Mouse (Mus musculus) frontal cortex, postnatal 36 days (tissue): ENCODE results near the gene Mettl26.

Experiments
- DNase-seq, 2 experiments: peaks; one replicate each; pipeline ENCODE4 v3.0.0; 2022; ENCODE audit warnings: low spot score in 2 of 2

Mettl26 gene

GRCm38 (mm10) chr17:25883824-25884223 lies 8.9 kb downstream of the Mettl26 start:
- DNase-seq: no peak

DNA sequence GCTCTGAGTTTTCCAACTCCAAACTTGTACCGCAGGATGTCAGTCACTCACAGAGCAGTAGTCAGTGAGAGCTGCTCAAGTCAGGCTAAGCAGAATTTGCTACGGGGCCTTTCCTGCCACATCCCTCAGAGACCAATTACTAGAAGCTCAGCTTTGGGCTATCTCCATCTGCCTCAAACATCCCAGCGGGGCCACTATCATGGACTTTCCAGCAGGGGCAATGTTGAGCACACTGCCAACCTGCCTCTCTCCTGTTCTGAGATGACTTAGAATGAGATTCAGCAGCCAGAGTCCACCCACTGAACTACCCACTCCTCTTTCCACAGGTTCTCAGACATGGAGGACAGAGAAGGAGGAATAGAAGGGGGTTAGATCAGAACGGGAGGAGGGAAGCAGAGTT lies 10.8 kb downstream of the Mettl26 start:
- no peak for DNase-seq

DNA sequence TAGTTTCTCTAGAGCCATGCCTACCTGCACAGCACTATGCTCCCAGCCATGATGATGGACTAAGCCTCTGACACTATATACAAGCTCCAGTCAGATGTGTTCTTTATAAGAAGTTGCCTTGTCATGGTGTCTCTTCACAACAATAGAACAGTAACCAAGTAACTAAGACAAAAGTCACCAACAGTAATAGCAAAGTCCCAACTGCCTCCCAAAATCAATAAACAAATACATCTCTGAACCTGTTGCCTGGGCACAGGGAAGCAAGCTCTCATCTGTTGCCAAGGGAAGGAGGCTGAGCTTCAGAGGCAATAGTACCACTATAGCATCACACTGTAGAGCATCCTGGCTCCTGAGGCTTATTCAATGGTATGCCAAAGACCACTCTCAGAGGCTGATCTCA lies 11.9 kb downstream of the Mettl26 start:
- no peak for DNase-seq

GRCm38 (mm10) chr17:25887467-25887866 lies 12.6 kb downstream of the Mettl26 start:
- no peak for DNase-seq

DNA sequence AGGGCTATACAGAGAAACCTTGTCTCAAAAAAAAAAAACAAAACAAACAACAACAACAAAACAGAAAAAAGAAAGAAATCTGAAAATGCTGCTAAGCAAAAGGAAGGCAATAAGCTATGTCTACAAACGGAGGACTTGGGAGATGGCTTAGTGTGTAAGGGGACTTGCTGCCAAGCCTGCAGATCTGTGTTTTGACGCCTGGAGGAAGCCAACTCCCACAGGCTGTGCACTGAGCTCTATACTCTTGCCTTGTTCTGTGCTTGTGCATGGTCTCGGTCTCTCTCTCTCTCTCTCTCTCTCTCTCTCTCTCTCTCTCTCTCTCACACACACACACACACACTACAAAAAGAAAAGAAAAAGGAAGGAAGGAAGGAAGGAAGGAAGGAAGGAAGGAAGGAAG lies 14.0 kb downstream of the Mettl26 start:
- DNase-seq: no peak

DNA sequence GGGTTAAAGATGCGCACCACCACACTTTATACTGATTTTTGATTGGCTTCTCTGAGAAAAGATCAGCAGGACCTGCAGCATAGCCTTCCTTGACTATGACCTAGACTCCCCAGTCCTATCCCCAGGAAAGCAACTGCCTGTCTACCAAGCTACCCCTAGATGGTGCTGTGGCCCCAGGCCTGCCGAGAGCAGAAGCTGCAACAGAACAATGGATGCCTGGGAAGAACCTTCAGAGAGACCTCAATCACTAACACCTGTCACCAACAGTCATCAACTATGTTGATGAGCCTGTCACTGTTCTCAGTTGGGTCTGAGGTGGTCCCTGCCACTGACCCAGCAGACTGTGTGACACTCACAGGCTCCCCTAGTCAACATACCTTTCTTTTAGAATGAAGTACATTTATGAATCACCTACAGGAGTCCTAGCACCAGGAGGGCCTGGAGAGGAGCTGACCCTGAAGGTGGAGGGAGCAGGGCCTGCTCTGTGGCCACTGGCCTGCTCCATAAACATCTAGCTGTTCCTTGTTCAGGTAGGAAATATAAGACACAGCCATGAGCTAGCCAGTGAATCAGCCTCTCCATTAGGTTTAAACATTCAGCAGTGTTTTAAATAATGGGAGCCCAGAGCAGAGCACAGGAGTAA lies 19.2 kb downstream of the Mettl26 start:
- peak; percentile 63 to 73 for DNase-seq

DNA sequence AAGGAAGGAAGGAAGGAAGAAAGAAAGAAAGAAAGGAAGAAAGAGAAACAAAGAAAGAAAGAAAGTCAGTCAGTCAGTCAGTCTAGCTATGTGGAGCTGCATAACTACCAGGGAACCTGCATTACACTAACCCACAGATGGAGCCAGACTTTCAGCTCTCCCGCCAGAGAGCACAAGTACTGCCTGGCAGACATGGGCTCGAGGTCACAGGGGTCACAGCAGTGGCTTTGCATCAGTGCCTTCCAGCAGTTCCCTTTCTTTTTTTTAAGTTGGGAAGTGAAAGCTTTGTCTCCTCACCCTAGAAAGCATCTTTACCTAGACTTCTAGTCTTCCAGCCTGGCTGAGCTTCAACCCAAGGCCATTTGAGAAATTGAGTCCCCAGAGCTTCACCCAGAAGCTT lies 20.5 kb downstream of the Mettl26 start:
- no peak for DNase-seq

DNA sequence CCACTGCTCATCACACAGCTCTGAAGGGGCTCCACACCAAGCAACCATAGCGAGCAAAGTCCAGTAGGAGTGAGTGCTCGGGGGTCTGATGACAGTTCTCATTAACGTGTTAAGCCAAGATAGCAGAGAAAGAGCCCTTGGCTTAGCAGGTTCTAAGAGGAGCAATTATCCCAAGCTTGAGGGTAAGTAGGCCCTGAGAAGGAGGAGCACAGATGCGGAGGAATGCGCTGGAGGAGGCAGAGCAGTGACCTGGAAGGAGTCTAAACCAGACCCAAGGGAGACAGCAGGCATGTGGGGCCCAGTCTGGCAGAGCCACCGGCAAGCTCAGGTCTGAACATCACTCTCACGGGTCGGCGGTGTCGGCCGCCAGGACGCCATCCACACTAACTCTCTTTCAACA lies 21.0 kb downstream of the Mettl26 start:
- DNase-seq: no peak

GRCm38 (mm10) chr17:25900193-25900592 lies 25.3 kb downstream of the Mettl26 start:
- DNase-seq: no peak

DNA sequence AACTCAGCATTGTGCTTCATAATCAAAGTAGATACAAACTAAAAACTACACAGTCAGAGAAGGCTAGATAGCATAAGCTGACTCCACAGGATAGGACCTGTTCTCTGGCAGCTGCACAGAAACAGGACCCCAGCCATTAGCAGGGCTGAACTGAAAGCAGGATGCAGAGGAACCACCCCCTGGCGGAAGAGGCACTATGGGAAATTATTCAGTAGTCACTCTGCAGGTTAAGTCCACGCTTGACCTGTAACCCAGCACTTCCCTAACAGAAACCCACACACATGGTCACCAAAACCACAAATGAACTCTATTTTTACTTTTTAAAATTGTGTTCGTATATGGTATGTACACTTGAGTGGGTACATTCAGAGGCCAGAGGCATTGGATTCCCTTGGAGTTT lies 28.2 kb downstream of the Mettl26 start:
- no peak for DNase-seq

GRCm38 (mm10) chr17:25907640-25908039 lies 32.8 kb downstream of the Mettl26 start:
- no peak for DNase-seq

DNA sequence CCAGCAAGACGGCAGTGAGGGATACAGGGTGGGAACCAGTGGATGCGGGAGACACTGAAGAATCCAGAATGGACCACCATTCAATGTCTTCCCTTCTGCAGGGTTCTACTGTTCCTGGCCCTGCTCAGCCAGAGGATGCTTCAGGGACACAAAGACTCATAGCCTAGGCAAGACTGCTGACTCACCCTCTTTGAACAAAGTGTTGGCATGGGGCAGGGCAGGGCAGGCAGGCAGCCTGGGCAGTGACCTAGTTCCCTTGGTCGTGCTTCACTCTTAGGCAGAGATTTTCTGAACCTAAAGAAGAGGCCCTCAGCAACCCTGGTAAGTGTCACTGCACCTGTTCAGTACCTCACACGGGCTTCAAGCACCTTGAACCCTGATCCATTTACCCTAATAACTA lies 36.9 kb downstream of the Mettl26 start:
- no peak for DNase-seq

DNA sequence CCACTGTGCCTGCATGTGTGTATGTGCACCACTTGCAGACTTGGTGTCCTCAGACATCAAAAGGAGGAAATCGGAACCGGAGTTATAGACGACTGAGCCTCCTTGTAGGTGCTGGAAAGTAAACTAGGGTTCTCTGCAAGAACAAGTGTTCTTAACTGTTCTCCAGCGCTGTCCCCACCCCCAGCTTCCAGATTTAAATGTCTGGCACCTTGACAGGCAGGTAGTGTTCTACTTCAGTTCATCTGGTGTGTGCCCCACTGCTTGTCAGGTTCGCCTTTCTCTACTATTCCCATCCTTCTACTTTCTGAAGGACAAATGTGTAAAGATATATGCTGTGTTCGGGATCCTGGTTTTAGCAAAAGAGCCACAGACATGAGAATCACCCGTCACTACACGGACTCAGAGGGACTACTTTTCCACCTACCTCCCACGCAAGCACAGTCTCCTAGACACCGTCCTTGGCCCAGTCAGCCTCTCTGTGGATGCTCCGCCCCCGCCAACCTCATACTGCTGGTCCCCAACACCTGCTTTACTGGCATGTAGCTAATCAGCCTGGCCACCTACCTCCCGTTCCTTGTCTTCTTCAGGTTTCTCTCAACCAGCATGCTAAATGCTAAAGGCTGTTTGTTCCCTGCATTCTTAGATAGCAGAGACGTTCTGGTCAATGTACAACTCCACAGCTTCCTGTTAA lies 38.5 kb downstream of the Mettl26 start:
- DNase-seq: peak; percentile 68 to 74

DNA sequence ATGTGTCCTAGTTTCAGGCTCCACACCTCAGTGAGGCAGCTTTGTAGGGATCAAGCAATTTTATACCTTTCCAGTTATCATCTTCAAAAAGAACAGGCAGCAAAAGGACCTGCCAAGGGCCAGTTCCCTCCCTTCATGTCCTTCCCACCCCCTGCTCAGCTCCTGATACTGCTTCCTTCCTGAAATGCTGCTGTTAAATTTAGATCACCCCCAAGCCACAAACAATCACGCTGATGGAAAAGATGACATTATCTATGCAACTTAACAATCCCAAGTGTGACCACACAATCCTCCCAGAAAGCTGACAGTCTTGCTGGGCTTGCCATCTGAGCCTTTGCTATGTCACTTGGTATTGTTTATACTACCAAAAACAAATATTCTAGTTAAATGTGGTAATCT lies 39.0 kb downstream of the Mettl26 start:
- no peak for DNase-seq

DNA sequence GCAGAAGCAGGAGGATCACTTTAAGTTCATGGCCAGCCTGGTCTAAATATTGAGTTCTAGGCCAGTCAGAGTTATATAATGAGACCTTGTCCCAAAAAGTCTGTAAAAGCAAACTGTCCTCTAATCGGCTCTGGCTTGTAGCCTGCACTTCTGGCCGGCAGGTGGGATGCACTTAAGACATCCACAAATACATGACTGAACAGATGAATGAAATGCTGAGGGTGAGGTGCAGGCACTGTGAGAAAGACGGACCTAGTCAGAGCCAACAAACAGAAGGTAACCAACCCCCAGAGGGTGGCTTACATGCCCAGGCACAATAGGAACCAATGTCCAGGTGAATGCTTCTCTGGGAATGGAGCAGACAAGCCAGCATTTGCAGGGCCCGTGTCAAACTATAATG lies 39.4 kb downstream of the Mettl26 start:
- no peak for DNase-seq

GRCm38 (mm10) chr17:25916931-25917647 lies 42.2 kb downstream of the Mettl26 start:
- no peak for DNase-seq

GRCm38 (mm10) chr17:25918037-25918750 lies 43.3 kb downstream of the Mettl26 start:
- DNase-seq: no peak

DNA sequence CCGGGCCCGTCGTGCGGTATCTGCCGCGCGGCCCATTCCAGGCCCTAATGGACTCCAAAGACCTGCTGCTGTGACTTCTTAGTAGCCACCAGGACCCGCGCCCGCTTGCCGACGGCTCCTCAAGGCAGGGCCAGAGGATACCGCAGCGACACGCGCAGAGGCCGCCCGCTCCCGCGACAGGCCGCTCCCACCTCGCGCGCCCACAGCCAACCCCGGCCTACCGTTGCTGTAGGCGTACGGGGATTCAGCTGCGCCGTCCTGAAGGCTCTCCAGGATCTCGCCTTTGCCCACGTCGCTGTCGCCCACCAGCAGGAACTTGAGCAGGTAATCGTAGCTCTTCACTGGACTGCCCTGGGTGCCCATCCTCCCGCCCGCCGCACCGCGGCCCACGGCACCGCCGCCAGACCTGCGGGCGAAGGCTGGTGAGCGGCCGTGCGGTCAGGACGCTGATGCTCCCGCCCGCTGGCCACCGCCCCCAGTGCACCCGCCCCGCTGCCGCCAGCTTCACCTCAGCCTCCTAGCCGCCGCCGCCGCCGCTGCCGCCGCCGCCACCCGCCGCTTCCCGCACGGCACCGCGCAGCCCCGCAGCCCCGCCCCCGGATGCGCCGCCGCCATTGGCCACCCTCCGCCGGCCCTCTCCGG lies 44.4 kb downstream of the Mettl26 start, which contains the start of gene Rab40c:
Gene Rab40c (minus strand): TSS at position 584 of the 642 bp plus-strand sequence.
- DNase-seq: peak; percentile 44 to 53

GRCm38 (mm10) chr17:25919786-25920642 lies 45.1 kb downstream of the Mettl26 start:
- DNase-seq: peak; percentile 100

DNA sequence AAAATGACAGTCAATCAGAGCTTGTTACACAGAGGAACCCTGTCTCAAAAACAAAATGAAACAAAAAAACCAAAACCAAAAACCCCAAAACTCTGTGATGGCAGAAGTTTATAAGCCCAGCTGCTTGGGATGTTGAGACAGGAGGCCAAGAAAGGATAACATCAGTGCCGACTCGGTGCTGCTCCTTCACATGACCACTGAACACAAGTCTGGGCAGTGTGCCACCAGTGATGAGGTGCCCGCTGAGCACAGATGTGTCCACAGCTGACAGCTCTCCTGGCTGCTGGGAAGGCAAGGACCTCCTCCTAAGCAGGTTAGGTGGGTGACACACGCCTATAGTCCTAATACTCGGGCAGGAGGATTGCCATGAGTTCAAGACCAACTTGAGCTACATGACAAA lies 47.2 kb downstream of the Mettl26 start:
- DNase-seq: no peak

DNA sequence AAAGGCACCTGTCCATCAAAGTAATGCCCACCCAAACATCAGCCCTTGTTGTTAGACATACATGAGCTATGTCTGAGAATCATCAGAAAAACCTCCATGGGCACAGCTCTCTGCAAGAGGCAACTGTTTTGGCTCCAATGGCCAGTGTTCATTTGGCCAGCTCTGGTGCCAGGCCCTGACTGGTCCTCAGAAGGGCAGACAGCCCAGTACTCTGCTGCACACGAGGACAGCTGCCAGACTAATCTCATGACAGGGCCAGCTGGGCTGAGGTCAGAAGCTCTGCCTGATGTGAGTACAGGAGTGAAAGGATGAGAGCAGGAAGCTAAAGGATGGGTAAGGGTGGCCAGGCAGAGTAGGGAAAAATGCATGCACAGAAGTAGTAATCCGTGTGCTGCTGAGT lies 50.5 kb downstream of the Mettl26 start:
- peak in 1 of 2 experiments; percentile 57 for DNase-seq
